Mouse (Mus musculus) G1E (cell line): Measurements from ENCODE around the gene Msantd1.

Experiments used
- CTCF ChIP-seq: IDR thresholded peaks from 2 replicates; pipeline ENCODE4 v1.5.1; 2012; ENCODE audit warnings: low read depth, low read length, inconsistent platforms, mixed read lengths
- GATA1 ChIP-seq: IDR thresholded peaks from 2 replicates; pipeline ENCODE4 v1.6.1; 2012; ENCODE audit warnings: borderline replicate concordance, low read length, inconsistent platforms, mixed read lengths
- GATA2 ChIP-seq: IDR thresholded peaks from 2 replicates; pipeline ENCODE4 v1.6.1; 2012; ENCODE audit warnings: low read depth, low read length, inconsistent platforms, borderline replicate concordance
- POLR2AphosphoS5 ChIP-seq: IDR thresholded peaks from 2 replicates; pipeline ENCODE4 v1.6.1; 2012; ENCODE audit warnings: low read depth, low read length, inconsistent platforms; ENCODE audit not compliant: insufficient replicate concordance
- TAL1 ChIP-seq: conservative IDR thresholded peaks from 2 replicates; pipeline ENCODE4 v1.6.1; 2012; ENCODE audit warnings: low read depth, low read length, inconsistent platforms, mixed read lengths

DNA sequence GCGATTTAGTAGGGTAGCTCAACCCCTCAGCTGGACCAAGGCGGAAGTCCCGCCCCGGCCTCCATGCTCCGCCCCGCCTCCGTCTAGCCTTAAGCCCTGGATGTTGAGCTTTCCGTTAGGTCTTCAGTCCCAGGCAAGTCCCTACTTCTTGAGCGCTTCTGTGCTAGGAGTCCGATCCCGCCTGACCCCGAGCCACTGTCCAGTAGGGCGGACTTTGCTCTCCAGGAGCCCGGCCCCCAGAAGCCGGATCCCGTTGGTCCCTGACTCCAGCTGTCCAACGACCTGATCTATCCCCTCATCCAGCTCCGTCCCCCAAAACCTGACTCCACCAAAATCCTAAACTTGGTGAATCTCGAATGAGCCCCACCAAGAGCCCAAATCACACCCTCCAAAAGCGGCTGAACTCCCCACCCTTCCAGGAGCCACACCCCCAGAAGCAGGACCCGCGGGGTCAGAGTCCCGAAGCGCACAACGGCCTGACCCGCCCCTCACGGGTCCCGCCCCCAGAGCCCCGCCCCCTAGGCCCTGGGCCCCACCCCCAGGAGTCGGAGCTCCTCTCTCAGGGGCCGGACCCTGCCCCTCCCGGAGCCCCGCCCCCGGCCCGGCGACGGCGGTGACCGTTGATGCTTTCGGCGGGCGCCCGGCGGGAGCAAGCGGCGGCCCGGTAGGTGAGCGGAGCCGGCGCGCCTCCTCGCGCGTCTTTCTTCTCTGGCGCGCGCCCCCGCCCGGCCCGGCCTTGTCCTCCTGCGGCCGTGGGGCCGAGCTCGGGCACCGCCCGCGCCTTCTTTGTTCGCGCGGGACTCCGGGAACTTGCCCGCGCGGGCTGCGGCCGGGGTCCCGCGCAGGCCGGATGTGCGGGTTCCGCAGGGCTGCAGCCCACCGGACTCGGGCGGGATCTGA lies 41.3 kb downstream of the Msantd1 start, which contains the start of gene Rgs12:
- TF ChIP-seq CTCF (no peak), GATA1 (no peak), GATA2 (no peak), TAL1 (no peak), POLR2AphosphoS5 (no peak)
